Mouse (Mus musculus) lung, adult 2 months (tissue): Measurements from ENCODE around the gene 4930412O13Rik. TPM values are rescaled to one million over a fixed set of nuclear protein-coding genes. Genes with fewer than 3 reads are reported as not detected.

Experiments used
- DNase-seq: peaks from one replicate; pipeline ENCODE4 v3.0.0; 2022
- H3K4me1 ChIP-seq: fragments of 200-500 bp; 2 replicates; pipeline ENCODE4 v1.6.1; 2011; ENCODE audit warnings: low read length; ENCODE audit not compliant: control insufficient read depth, insufficient read depth
- H3K4me3 ChIP-seq: fragments of 200-500 bp; replicated peaks from 2 replicates; pipeline ENCODE3; 2011; ENCODE audit warnings: low read depth, mild to moderate bottlenecking, control low read depth, low read length; ENCODE audit errors: extremely low read depth
- CTCF ChIP-seq: fragments of 200-500 bp; IDR thresholded peaks from 2 replicates; pipeline ENCODE4 v1.5.1; 2011; ENCODE audit warnings: mild to moderate bottlenecking, low read length, control low read depth; ENCODE audit not compliant: insufficient read depth
- POLR2A ChIP-seq: fragments of 200-500 bp; IDR thresholded peaks from 2 replicates; pipeline ENCODE4 v1.6.1; 2011; ENCODE audit warnings: low read depth, mild to moderate bottlenecking, control low read depth, low read length, borderline replicate concordance; ENCODE audit errors: extremely low read depth
- WGBS: fragments of 180-500 bp; shearing (Covaris S2); methylation state at CpG from one replicate; pipeline ENCODE4 v1.1.7; 2018; 5-methylcytosine and 5-hydroxymethylcytosine counted together
- polyA plus RNA-seq: library from polyadenylated mRNA; depleted of rRNA; stranded (reverse); fragments of >200 nt; gene quantifications from 2 replicates; pipeline ENCODE4 v1.2.3, GENCODE M21; 2012

4930412O13Rik gene
- polyA plus RNA-seq, 1 experiment, result not detected

GRCm38 (mm10) chr2:9872682-9873081 is 8.4 kb upstream of the 4930412O13Rik start:
- H3K4me3 ChIP-seq, result peak overlapping the region; percentile 13
- 0 out of 2 replicates have a peak, but pooled peaks cover 2% of the 10 kb centered on the region for H3K4me1 ChIP-seq
- DNase-seq, result no peak
- 28% methylated on average over 12 of the region's 12 CpGs for WGBS
- no peak for TF ChIP-seq CTCF
- TF ChIP-seq POLR2A, result no peak

- no peak overlapping the region for H3K4me3 ChIP-seq
- 50% methylated on average over 2 of the region's 2 CpGs for WGBS
Observed at GRCm38 (mm10) chr2:9873757-9874156, 7.3 kb upstream of the 4930412O13Rik start.

GRCm38 (mm10) chr2:9874467-9875219 is 6.4 kb upstream of the 4930412O13Rik start:
- H3K4me3 ChIP-seq, result no peak overlapping the region
- TF ChIP-seq CTCF (no peak), POLR2A (no peak)
- H3K4me1 ChIP-seq, result no peaks in the 10 kb centered on the region
- DNase-seq, result no peak
- 39% methylated on average over 34 of the region's 39 CpGs for WGBS

More at GRCm38 (mm10) chr2:9873757-9874156, 7.3 kb upstream of the 4930412O13Rik start:
- 0 out of 2 replicates have a peak, but pooled peaks cover under 1% of the 10 kb centered on the region for H3K4me1 ChIP-seq
- no peak for TF ChIP-seq POLR2A
- TF ChIP-seq CTCF, result no peak
- no peak for DNase-seq

GRCm38 (mm10) chr2:9875220-9875619 is 5.8 kb upstream of the 4930412O13Rik start:
- 66% methylated on average over 4 of the region's 4 CpGs for WGBS
- DNase-seq, result no peak
- TF ChIP-seq CTCF (no peak), POLR2A (no peak)
- no peaks in the 10 kb centered on the region for H3K4me1 ChIP-seq
- no peak overlapping the region for H3K4me3 ChIP-seq

GRCm38 (mm10) chr2:9875676-9876357 is 5.2 kb upstream of the 4930412O13Rik start:
- peak overlapping the region; percentile 21 for H3K4me3 ChIP-seq
- TF ChIP-seq CTCF, result no peak
- no peak for TF ChIP-seq POLR2A
- 56% methylated on average over 12 of the region's 12 CpGs for WGBS
- DNase-seq, result no peak
- no peaks in the 10 kb centered on the region for H3K4me1 ChIP-seq

- 21% methylated on average over 31 of the region's 31 CpGs for WGBS
- H3K4me1 ChIP-seq, result no peaks in the 10 kb centered on the region
- no peak for DNase-seq
- TF ChIP-seq CTCF, result no peak
- TF ChIP-seq POLR2A, result no peak
- H3K4me3 ChIP-seq, result peak overlapping the region; percentile 66
Observed at GRCm38 (mm10) chr2:9876621-9877325, 4.3 kb upstream of the 4930412O13Rik start.

GRCm38 (mm10) chr2:9877326-9877690 is 3.7 kb upstream of the 4930412O13Rik start:
- DNase-seq, result no peak
- 4% methylated on average over 35 of the region's 35 CpGs for WGBS

GRCm38 (mm10) chr2:9877966-9878563 is 3.0 kb upstream of the 4930412O13Rik start:
- H3K4me1 ChIP-seq, result no peaks in the 10 kb centered on the region
- TF ChIP-seq CTCF (no peak), POLR2A (no peak)
- peak overlapping the region; percentile 84 for H3K4me3 ChIP-seq
- WGBS, result 2% methylated on average over 19 of the region's 19 CpGs
- no peak for DNase-seq

More at GRCm38 (mm10) chr2:9877326-9877690, 3.7 kb upstream of the 4930412O13Rik start:
- H3K4me1 ChIP-seq, result no peaks in the 10 kb centered on the region
- no peak for TF ChIP-seq POLR2A
- no peak for TF ChIP-seq CTCF
- peak overlapping the region; percentile 66 for H3K4me3 ChIP-seq

GRCm38 (mm10) chr2:9878564-9879081 is 2.4 kb upstream of the 4930412O13Rik start:
- Histone ChIP-seq H3K4me1 (no peaks in the 10 kb centered on the region), H3K4me3 (peak overlapping the region; percentile 84)
- peak; percentile 55 for DNase-seq
- 1% methylated on average over 33 of the region's 33 CpGs for WGBS
- TF ChIP-seq CTCF (no peak), POLR2A (peak; percentile 62; the same call in 1 of the 2 replicates)
